Mouse (Mus musculus): ENCODE data around the gene Dnmt3a. TPM values are rescaled to one million over a fixed set of nuclear protein-coding genes. Genes with fewer than 3 reads are reported as not detected.

The Dnmt3a gene
- total RNA-seq (2021) = 10 to 100 TPM; 85.3 to 95.1 TPM

GRCm38 (mm10) chr12:3805852-3806251 lies at the start of gene Dnmt3a:
TSS of gene Dnmt3a (plus strand) at chr12:3806007.
- DNase-seq (ENCODE audit: low spot score) = no peak
- intact Hi-C loops (cut with DNase I) = loop anchor here (10.0 kb wide), 1 partner anchor 669 kb away; the partner anchor contains the start of gene Ncoa1

- DNase-seq (ENCODE audit: low spot score) = no peak
- intact Hi-C loops (cut with DNase I) = no loop called here
These were observed 49.6 kb upstream of the Dnmt3a start for GRCm38 (mm10) chr12:3756216-3756615.

GRCm38 (mm10) chr12:3758127-3758526 lies 47.7 kb upstream of the Dnmt3a start:
- DNase-seq (ENCODE audit: low spot score) = no peak

GRCm38 (mm10) chr12:3759419-3759818 lies 46.4 kb upstream of the Dnmt3a start:
- peak; percentile 44 for DNase-seq (ENCODE audit: low spot score)
- intact Hi-C loops (cut with DNase I) = loop anchor here (1.0 kb wide), 1 partner anchor 23 kb away; no protein-coding TSS in a partner anchor

More at GRCm38 (mm10) chr12:3758127-3758526, 47.7 kb upstream of the Dnmt3a start:
- intact Hi-C loops (cut with DNase I) = no loop called here

GRCm38 (mm10) chr12:3760876-3761590 lies 44.8 kb upstream of the Dnmt3a start:
- no peak for DNase-seq (ENCODE audit: low spot score)
- intact Hi-C loops (cut with DNase I) = no loop called here

GRCm38 (mm10) chr12:3761591-3762295 lies 44.1 kb upstream of the Dnmt3a start:
- no peak for DNase-seq (ENCODE audit: low spot score)
- intact Hi-C loops (cut with DNase I) = no loop called here

GRCm38 (mm10) chr12:3764191-3764804 lies 41.5 kb upstream of the Dnmt3a start:
- no peak for DNase-seq (ENCODE audit: low spot score)
- intact Hi-C loops (cut with DNase I) = no loop called here

GRCm38 (mm10) chr12:3767360-3767759 lies 38.4 kb upstream of the Dnmt3a start:
- intact Hi-C loops (cut with DNase I) = no loop called here

GRCm38 (mm10) chr12:3768391-3768790 lies 37.4 kb upstream of the Dnmt3a start:
- no peak for DNase-seq (ENCODE audit: low spot score)
- intact Hi-C loops (cut with DNase I) = no loop called here

More at GRCm38 (mm10) chr12:3767360-3767759, 38.4 kb upstream of the Dnmt3a start:
- DNase-seq (ENCODE audit: low spot score) = no peak

GRCm38 (mm10) chr12:3770546-3770945 lies 35.3 kb upstream of the Dnmt3a start:
- DNase-seq (ENCODE audit: low spot score) = no peak
- intact Hi-C loops (cut with DNase I) = no loop called here

- intact Hi-C loops (cut with DNase I) = no loop called here
- no peak for DNase-seq (ENCODE audit: low spot score)
These were observed 34.7 kb upstream of the Dnmt3a start for GRCm38 (mm10) chr12:3771080-3771479.

GRCm38 (mm10) chr12:3773643-3774042 lies 32.2 kb upstream of the Dnmt3a start:
- intact Hi-C loops (cut with DNase I) = no loop called here

GRCm38 (mm10) chr12:3776015-3776414 lies 29.8 kb upstream of the Dnmt3a start:
- no peak for DNase-seq (ENCODE audit: low spot score)
- intact Hi-C loops (cut with DNase I) = no loop called here

More at GRCm38 (mm10) chr12:3773643-3774042, 32.2 kb upstream of the Dnmt3a start:
- DNase-seq (ENCODE audit: low spot score) = no peak

GRCm38 (mm10) chr12:3777682-3778081 lies 28.1 kb upstream of the Dnmt3a start:
- intact Hi-C loops (cut with DNase I) = no loop called here

GRCm38 (mm10) chr12:3778286-3778685 lies 27.5 kb upstream of the Dnmt3a start:
- intact Hi-C loops (cut with DNase I) = no loop called here
- DNase-seq (ENCODE audit: low spot score) = no peak

More at GRCm38 (mm10) chr12:3777682-3778081, 28.1 kb upstream of the Dnmt3a start:
- no peak for DNase-seq (ENCODE audit: low spot score)

- intact Hi-C loops (cut with DNase I) = loop anchor here (10.0 kb wide), 1 partner anchor 305 kb away; the partner anchor contains the start of gene Dnajc27
- no peak for DNase-seq (ENCODE audit: low spot score)
These were observed 26.2 kb upstream of the Dnmt3a start for GRCm38 (mm10) chr12:3779639-3780038.

GRCm38 (mm10) chr12:3780405-3780891 lies 25.4 kb upstream of the Dnmt3a start:
- DNase-seq (ENCODE audit: low spot score) = peak; percentile 55
- intact Hi-C loops (cut with DNase I) = loop anchor here (10.0 kb wide), 1 partner anchor 304 kb away; the partner anchor contains the start of gene Dnajc27

- DNase-seq (ENCODE audit: low spot score) = no peak
- intact Hi-C loops (cut with DNase I) = loop anchor here (10.0 kb wide), 1 partner anchor 304 kb away; the partner anchor contains the start of gene Dnajc27
These were observed 24.8 kb upstream of the Dnmt3a start for GRCm38 (mm10) chr12:3780931-3781471.

- intact Hi-C loops (cut with DNase I) = loop anchor here (10.0 kb wide), 1 partner anchor 303 kb away; the partner anchor contains the start of gene Dnajc27
- DNase-seq (ENCODE audit: low spot score) = peak; percentile 84
These were observed 24.3 kb upstream of the Dnmt3a start for GRCm38 (mm10) chr12:3781482-3781881.

All from heart, postnatal 25 days (tissue).